Mouse (Mus musculus): ENCODE measurements around the gene Ankrd55.

DNA sequence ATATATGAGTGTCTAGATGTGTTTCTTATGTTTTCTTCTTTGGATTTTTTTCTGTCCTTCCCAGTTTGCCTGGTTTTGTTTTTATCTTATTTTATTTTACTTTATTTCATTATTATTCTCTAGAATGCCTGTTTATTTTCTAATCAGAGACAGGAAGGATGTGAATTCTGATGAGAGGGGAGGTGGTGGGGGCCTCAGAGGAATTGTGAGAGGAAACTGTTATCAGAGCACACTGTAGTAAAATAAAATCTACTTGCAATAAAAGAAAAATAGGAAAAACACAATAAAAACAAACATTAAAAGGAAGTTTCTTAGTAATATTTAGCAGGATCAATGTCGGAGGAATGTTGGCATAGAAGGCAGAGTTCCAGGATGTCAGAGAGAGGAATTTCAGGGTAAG is 116.9 kb downstream of the Ankrd55 start:
- TF ChIP-seq HCFC1 (IDR thresholded peaks at IDR 0.05; ENCODE audit: borderline replicate concordance, insufficient read depth, low read length) = no peak
- no peak for TF ChIP-seq ZC3H11A (IDR thresholded peaks at IDR 0.05; ENCODE audit: borderline replicate concordance, low read depth, low read length)
